Comparison of ENCODE assay signal across 28 mouse cellular contexts in genomic region chr4:141750826-141751225, GRCm38 (mm10). TPM values are rescaled to one million over a fixed set of nuclear protein-coding genes. Genes with fewer than 3 reads are reported as not detected.
DNase-seq lines count a peak whose midpoint lies in the region; ATAC-seq and TF ChIP-seq lines count a peak whose summit lies in the region.
"Had no signal": no experiment of that assay in that cellular context is flagged by ENCODE, and none has a peak within 500 bp of the region (broad histone marks: within the 10 kb centered on the region; RNA-seq: fewer than 3 reads in every experiment).

No protein-coding gene starts in this region.

- no peaks in the 10 kb centered on the region for H3K9me3 ChIP-seq in forebrain, embryonic 10.5 days
- H3K9me3 ChIP-seq in forebrain, embryonic 15.5 days: no peaks in the 10 kb centered on the region
- no peaks in the 10 kb centered on the region for H3K9me3 ChIP-seq in liver, embryonic 15.5 days (replicated peaks)
- no peaks in the 10 kb centered on the region for H3K9me3 ChIP-seq in hindbrain, postnatal 0 days (ENCODE audit: low read length)
- H3K9me3 ChIP-seq: embryonic facial prominence, embryonic 12.5 days; kidney, embryonic 15.5 days; limb, embryonic 13.5 days; midbrain, embryonic 12.5 days had no signal

- H3K27me3 ChIP-seq in forebrain, embryonic 10.5 days (ENCODE audit: poor library complexity, severe bottlenecking): peaks cover 13% of the 10 kb centered on the region
- H3K27me3 ChIP-seq in forebrain, embryonic 15.5 days: no peaks in the 10 kb centered on the region
- peaks cover 6% of the 10 kb centered on the region; the same call in 1 of the 2 replicates for H3K27me3 ChIP-seq in liver, embryonic 15.5 days
- H3K27me3 ChIP-seq in hindbrain, postnatal 0 days (ENCODE audit: insufficient read depth, low read length): no peaks in the 10 kb centered on the region
- H3K27me3 ChIP-seq: midbrain, embryonic 12.5 days had no signal

- no peak for DNase-seq in forebrain, embryonic 10.5 days (ENCODE audit: extremely low spot score, low spot score)
- no peak for DNase-seq in layer of hippocampus, adult 2 months (ENCODE audit: low spot score in 2 of 2)
- no peak for DNase-seq in layer of hippocampus, postnatal 36 days
- no peak for DNase-seq in hindbrain, postnatal 0 days (ENCODE audit: low spot score)
- DNase-seq in ovary, postnatal 10 days (ENCODE audit: low spot score): no peak
- DNase-seq: adrenal gland, postnatal 25 days; cerebellum, adult 18-20 months; gastrocnemius, postnatal 10 days; kidney, postnatal 4 days; lung, postnatal 10 days; right cerebral cortex, postnatal 25 days; thymus, adult 2 months had no signal

- H3K27ac ChIP-seq in forebrain, embryonic 10.5 days: 0 out of 2 replicates have a peak overlapping the region, but pooled peaks have one; percentile 26
- H3K27ac ChIP-seq in forebrain, embryonic 15.5 days (replicated peaks): no peak overlapping the region
- H3K27ac ChIP-seq in layer of hippocampus, adult 2 months: peak overlapping the region; percentile 12; the same call in 1 of the 2 replicates
- peak overlapping the region; percentile 99 for H3K27ac ChIP-seq in liver, embryonic 15.5 days (replicated peaks)
- H3K27ac ChIP-seq in hindbrain, postnatal 0 days: no peak overlapping the region
- H3K27ac ChIP-seq: kidney, embryonic 15.5 days; limb, embryonic 13.5 days; midbrain, embryonic 12.5 days had no signal

- H3K36me3 ChIP-seq in forebrain, embryonic 10.5 days (replicated peaks): no peaks in the 10 kb centered on the region
- no peaks in the 10 kb centered on the region for H3K36me3 ChIP-seq in forebrain, embryonic 15.5 days
- no peaks in the 10 kb centered on the region for H3K36me3 ChIP-seq in liver, embryonic 15.5 days (replicated peaks)
- no peaks in the 10 kb centered on the region for H3K36me3 ChIP-seq in hindbrain, postnatal 0 days (ENCODE audit: insufficient read depth, low read length)
- H3K36me3 ChIP-seq: embryonic facial prominence, embryonic 12.5 days; kidney, embryonic 15.5 days; limb, embryonic 13.5 days; midbrain, embryonic 12.5 days had no signal

- no peak overlapping the region for H3K4me2 ChIP-seq in forebrain, embryonic 15.5 days (replicated peaks)
- H3K4me2 ChIP-seq in liver, embryonic 15.5 days: peak overlapping the region; percentile 73
- H3K4me2 ChIP-seq in hindbrain, postnatal 0 days (ENCODE audit: low read depth, low read length): no peak overlapping the region
- H3K4me2 ChIP-seq: embryonic facial prominence, embryonic 12.5 days; kidney, embryonic 15.5 days; limb, embryonic 13.5 days; midbrain, embryonic 12.5 days had no signal

- peaks cover 21% of the 10 kb centered on the region for H3K4me1 ChIP-seq in forebrain, embryonic 10.5 days
- H3K4me1 ChIP-seq in forebrain, embryonic 15.5 days: no peaks in the 10 kb centered on the region
- H3K4me1 ChIP-seq in liver, embryonic 15.5 days (replicated peaks): peaks cover 77% of the 10 kb centered on the region
- H3K4me1 ChIP-seq in hindbrain, postnatal 0 days (ENCODE audit: insufficient read depth, low read length): no peaks in the 10 kb centered on the region
- H3K4me1 ChIP-seq: limb, embryonic 13.5 days; midbrain, embryonic 12.5 days had no signal

- no peak overlapping the region for H3K4me3 ChIP-seq in forebrain, embryonic 10.5 days
- no peak overlapping the region for H3K4me3 ChIP-seq in forebrain, embryonic 15.5 days
- no peak overlapping the region for H3K4me3 ChIP-seq in layer of hippocampus, adult 2 months
- no peak overlapping the region for H3K4me3 ChIP-seq in liver, embryonic 15.5 days (replicated peaks)
- H3K4me3 ChIP-seq in hindbrain, postnatal 0 days (ENCODE audit: low read length): no peak overlapping the region
- H3K4me3 ChIP-seq: embryonic facial prominence, embryonic 12.5 days; kidney, embryonic 15.5 days; limb, embryonic 13.5 days; midbrain, embryonic 12.5 days had no signal

- 67% methylated on average over 3 of the region's 3 CpGs for WGBS in forebrain, embryonic 10.5 days
- WGBS in forebrain, embryonic 15.5 days: 69% methylated on average over 3 of the region's 3 CpGs
- WGBS in liver, embryonic 15.5 days (ENCODE audit: insufficient replicate concordance): 54% methylated on average over 3 of the region's 3 CpGs
- WGBS in hindbrain, postnatal 0 days: 62% methylated on average over 3 of the region's 3 CpGs

- ATAC-seq in forebrain, embryonic 15.5 days (replicated peaks): no peak
- ATAC-seq in erythroblast, adult 5-6 weeks (replicated peaks; ENCODE audit: low FRiP score, poor library complexity, severe bottlenecking): peak; percentile 9; the same call in 1 of the 2 replicates
- ATAC-seq in liver, embryonic 15.5 days (ENCODE audit: insufficient read depth): no peak
- no peak for ATAC-seq in hindbrain, postnatal 0 days
- ATAC-seq: hindbrain, embryonic 16.5 days; intestine, postnatal 0 days had no signal

- no peak overlapping the region for H3K9ac ChIP-seq in forebrain, embryonic 15.5 days (replicated peaks)
- H3K9ac ChIP-seq in liver, embryonic 15.5 days: peak overlapping the region; percentile 62
- H3K9ac ChIP-seq in hindbrain, postnatal 0 days (replicated peaks; ENCODE audit: low read length): no peak overlapping the region
- H3K9ac ChIP-seq: embryonic facial prominence, embryonic 12.5 days; kidney, embryonic 15.5 days; limb, embryonic 13.5 days; midbrain, embryonic 12.5 days had no signal

- TF ChIP-seq CTCF in layer of hippocampus, adult 2 months (conservative IDR thresholded peaks at IDR 0.05): no peak
- TF ChIP-seq CTCF in hindbrain, postnatal 0 days (IDR thresholded peaks at IDR 0.05; ENCODE audit: low read depth): no peak

RNA-seq across cellular contexts. Expression of gene Agmat, which starts 4.4 kb away (rescaled TPM):
- not detected in 2 replicates for polyA plus RNA-seq in forebrain, embryonic 10.5 days (2016; fragmentation: Nextera tagmentation; extraction: Ambion mirVana)
- polyA plus RNA-seq in forebrain, embryonic 15.5 days (2015; fragmentation: Nextera tagmentation; extraction: Ambion mirVana): not detected in 2 replicates
- total RNA-seq in layer of hippocampus, adult 2 months (2021): not detected
- total RNA-seq in layer of hippocampus, postnatal 36 days (2021): under 1 TPM in 1 of 2 experiments, not detected in 1; 0.32 TPM
- total RNA-seq in erythroblast, adult 5-6 weeks (2015; ENCODE audit: low replicate concordance): 1.5 and 2.3 TPM in 2 replicates
- not detected in 2 replicates for total RNA-seq in erythroblast, adult 5-6 weeks (2017; ENCODE audit: low replicate concordance)
- 20.5 and 26.2 TPM in 2 replicates for polyA plus RNA-seq in liver, embryonic 15.5 days (2015; fragmentation: Nextera tagmentation; extraction: Ambion mirVana)
- total RNA-seq in hindbrain, postnatal 0 days (2014; rRNA removed): 0.72 TPM in 1 of 2 replicates, not detected in the other
- polyA plus RNA-seq in hindbrain, postnatal 0 days (2015; fragmentation: Nextera tagmentation; extraction: Ambion mirVana): 0.60 and 0.62 TPM in 2 replicates
- total RNA-seq: common myeloid progenitor, adult 5-6 weeks; hematopoietic stem cell, adult 5-6 weeks; layer of hippocampus, postnatal 10 days; megakaryocyte progenitor cell, adult 5-6 weeks; monocyte, adult 5-6 weeks had no signal
- polyA plus RNA-seq: embryonic facial prominence, embryonic 12.5 days; midbrain, embryonic 12.5 days; neural tube, embryonic 14.5 days; urinary bladder, adult 2 months had no signal

RNA-seq across cellular contexts. Expression of gene Ddi2, which starts 27.6 kb away (rescaled TPM):
- polyA plus RNA-seq in forebrain, embryonic 10.5 days (2016; fragmentation: Nextera tagmentation; extraction: Ambion mirVana): 27.3 and 27.4 TPM in 2 replicates
- polyA plus RNA-seq in forebrain, embryonic 15.5 days (2015; fragmentation: Nextera tagmentation; extraction: Ambion mirVana): 14.6 and 15.3 TPM in 2 replicates
- total RNA-seq in layer of hippocampus, adult 2 months (2021): 10 to 100 TPM; 42.8 to 50.1 TPM
- total RNA-seq in layer of hippocampus, postnatal 36 days (2021): 10 to 100 TPM; 45.1 to 46.9 TPM
- 10.0 and 14.8 TPM in 2 replicates for total RNA-seq in erythroblast, adult 5-6 weeks (2015; ENCODE audit: low replicate concordance)
- 17.7 and 18.5 TPM in 2 replicates for total RNA-seq in erythroblast, adult 5-6 weeks (2017; ENCODE audit: low replicate concordance)
- polyA plus RNA-seq in liver, embryonic 15.5 days (2015; fragmentation: Nextera tagmentation; extraction: Ambion mirVana): 14.8 and 17.2 TPM in 2 replicates
- 20.9 and 31.5 TPM in 2 replicates for total RNA-seq in hindbrain, postnatal 0 days (2014; rRNA removed)
- polyA plus RNA-seq in hindbrain, postnatal 0 days (2015; fragmentation: Nextera tagmentation; extraction: Ambion mirVana): 12.1 and 12.5 TPM in 2 replicates

RNA-seq across cellular contexts. Expression of gene Dnajc16, which starts 39.9 kb away (rescaled TPM):
- polyA plus RNA-seq in forebrain, embryonic 10.5 days (2016; fragmentation: Nextera tagmentation; extraction: Ambion mirVana): 4.8 TPM in 2 replicates
- polyA plus RNA-seq in forebrain, embryonic 15.5 days (2015; fragmentation: Nextera tagmentation; extraction: Ambion mirVana): 5.2 and 5.3 TPM in 2 replicates
- total RNA-seq in layer of hippocampus, adult 2 months (2021): 10 to 100 TPM; 45.3 to 45.4 TPM
- 10 to 100 TPM; 43.3 to 45.0 TPM for total RNA-seq in layer of hippocampus, postnatal 36 days (2021)
- 0.38 and 5.0 TPM in 2 replicates for total RNA-seq in erythroblast, adult 5-6 weeks (2015; ENCODE audit: low replicate concordance)
- total RNA-seq in erythroblast, adult 5-6 weeks (2017; ENCODE audit: low replicate concordance): 3.2 and 7.8 TPM in 2 replicates
- polyA plus RNA-seq in liver, embryonic 15.5 days (2015; fragmentation: Nextera tagmentation; extraction: Ambion mirVana): 2.0 and 2.2 TPM in 2 replicates
- total RNA-seq in hindbrain, postnatal 0 days (2014; rRNA removed): 17.5 and 21.0 TPM in 2 replicates
- 6.1 and 6.8 TPM in 2 replicates for polyA plus RNA-seq in hindbrain, postnatal 0 days (2015; fragmentation: Nextera tagmentation; extraction: Ambion mirVana)

RNA-seq across cellular contexts. Expression of gene Casp9, which starts 42.6 kb away (rescaled TPM):
- polyA plus RNA-seq in forebrain, embryonic 10.5 days (2016; fragmentation: Nextera tagmentation; extraction: Ambion mirVana): 23.4 and 24.8 TPM in 2 replicates
- polyA plus RNA-seq in forebrain, embryonic 15.5 days (2015; fragmentation: Nextera tagmentation; extraction: Ambion mirVana): 14.9 and 18.2 TPM in 2 replicates
- 10 to 100 TPM; 25.2 to 25.6 TPM for total RNA-seq in layer of hippocampus, adult 2 months (2021)
- total RNA-seq in layer of hippocampus, postnatal 36 days (2021): 10 to 100 TPM; 19.9 to 21.1 TPM
- 4.4 and 10.0 TPM in 2 replicates for total RNA-seq in erythroblast, adult 5-6 weeks (2015; ENCODE audit: low replicate concordance)
- total RNA-seq in erythroblast, adult 5-6 weeks (2017; ENCODE audit: low replicate concordance): 4.2 and 4.3 TPM in 2 replicates
- 9.7 and 9.9 TPM in 2 replicates for polyA plus RNA-seq in liver, embryonic 15.5 days (2015; fragmentation: Nextera tagmentation; extraction: Ambion mirVana)
- 25.9 and 29.1 TPM in 2 replicates for total RNA-seq in hindbrain, postnatal 0 days (2014; rRNA removed)
- polyA plus RNA-seq in hindbrain, postnatal 0 days (2015; fragmentation: Nextera tagmentation; extraction: Ambion mirVana): 17.9 and 20.3 TPM in 2 replicates

Comparison
In these comparisons a context has a peak if more than half of its experiments do, and no peak if none do; other contexts are left out.
1. H3K27ac ChIP-seq: peak in forebrain, embryonic 10.5 days (single experiment), layer of hippocampus, adult 2 months (single experiment) and liver, embryonic 15.5 days (single experiment); none in forebrain, embryonic 15.5 days (single experiment) and hindbrain, postnatal 0 days (single experiment).